In genomic region chr6:24470135-24470534, GRCm38 (mm10) we compare ENCODE assay signal across 26 mouse cellular contexts. TPM values are rescaled to one million over a fixed set of nuclear protein-coding genes. Genes with fewer than 3 reads are reported as not detected.
DNase-seq lines count a peak whose midpoint lies in the region; ATAC-seq and TF ChIP-seq lines count a peak whose summit lies in the region.
"Had no signal": no experiment of that assay in that cellular context is flagged by ENCODE, and none has a peak within 500 bp of the region (broad histone marks: within the 10 kb centered on the region; RNA-seq: fewer than 3 reads in every experiment).

No protein-coding gene starts in this region.

- no peak for TF ChIP-seq RAD21 in CH12.LX (IDR thresholded peaks at IDR 0.05; ENCODE audit: low read depth, low read length)

- H3K4me1 ChIP-seq in CH12.LX (ENCODE audit: control insufficient read depth in 1 of 2, insufficient read depth in 2 of 2): peaks cover 0 to 3% of the 10 kb centered on the region in 2 experiments; a peak in 1 of 4 replicates
- H3K4me1 ChIP-seq in cortical plate, adult 2 months (ENCODE audit: control insufficient read depth, insufficient read depth, low read length): no peaks in the 10 kb centered on the region
- H3K4me1 ChIP-seq: embryonic facial prominence, embryonic 15.5 days had no signal

- H3K79me2 ChIP-seq in CH12.LX (replicated peaks; ENCODE audit: control insufficient read depth, extremely low read depth, insufficient read depth, poor library complexity, severe bottlenecking): no peaks in the 10 kb centered on the region

- no peak for DNase-seq in frontal cortex, postnatal 14 days (ENCODE audit: low spot score in 2 of 2)
- DNase-seq in left cerebral cortex, adult 2 months (ENCODE audit: extremely low spot score in 1 of 2, low spot score in 2 of 2): no peak
- no peak for DNase-seq in left cerebral cortex, postnatal 36 days (ENCODE audit: low spot score in 2 of 2)
- DNase-seq in CH12.LX (ENCODE audit: extremely low read depth): no peak
- DNase-seq in cerebellum, adult 11 months: no peak
- DNase-seq: adrenal gland, adult 2 months; cerebellum, adult 2 months; cerebellum, postnatal 25 days; gastrocnemius, adult 2 months; kidney, adult 18-20 months; retina, postnatal 1 day; right cerebral cortex, postnatal 4 days; thymus, postnatal 25 days had no signal

- no peaks in the 10 kb centered on the region for H3K27me3 ChIP-seq in CH12.LX (replicated peaks)
- H3K27me3 ChIP-seq: embryonic facial prominence, embryonic 15.5 days; hindbrain, embryonic 13.5 days; neural tube, embryonic 12.5 days had no signal

- dilution Hi-C loops in CH12.LX (cut with MboI; ENCODE audit: extremely low pct_ligation_motif_present, extremely low pct_unique_long_range_greater_than_20kb, low sequenced_read_pairs): no loop called here

- no peak overlapping the region for H3K4me3 ChIP-seq in left cerebral cortex, adult 2 months
- H3K4me3 ChIP-seq in CH12.LX (replicated peaks in 1 of 3; ENCODE audit: low read depth in 2 of 3, low read length in 2 of 3, poor library complexity in 1 of 3): no peak overlapping the region
- no peak overlapping the region for H3K4me3 ChIP-seq in cortical plate, adult 2 months (ENCODE audit: insufficient read depth, low read length)
- H3K4me3 ChIP-seq: embryonic facial prominence, embryonic 15.5 days; gastrocnemius, adult 2 months; hindbrain, embryonic 13.5 days; neural tube, embryonic 12.5 days had no signal

- H3K27ac ChIP-seq in left cerebral cortex, adult 2 months: peak overlapping the region; percentile 71
- H3K27ac ChIP-seq in CH12.LX (ENCODE audit: insufficient read depth, low read depth): no peak overlapping the region
- peak overlapping the region; percentile 21; the same call in 1 of the 2 replicates for H3K27ac ChIP-seq in cortical plate, adult 2 months (ENCODE audit: insufficient read depth, low read length)
- H3K27ac ChIP-seq: embryonic facial prominence, embryonic 15.5 days; gastrocnemius, adult 2 months; hindbrain, embryonic 13.5 days; macrophage; neural tube, embryonic 12.5 days had no signal

- peak; percentile 91 for ATAC-seq in frontal cortex, adult (ENCODE audit: low TSS enrichment)
- ATAC-seq: inflammation-experienced regulatory T-cells, adult 6 months had no signal

- intact Hi-C loops in left cerebral cortex, adult 2 months (cut with DNase I): loop anchor here (5.0 kb wide), 1 partner anchor 53 kb away; no protein-coding TSS in a partner anchor
- intact Hi-C loops in left cerebral cortex, postnatal 36 days (cut with DNase I): no loop called here

- no peak overlapping the region for H3K4me2 ChIP-seq in CH12.LX (ENCODE audit: insufficient read depth, low read depth, poor library complexity, severe bottlenecking)
- H3K4me2 ChIP-seq: embryonic facial prominence, embryonic 15.5 days; hindbrain, embryonic 13.5 days; neural tube, embryonic 12.5 days had no signal

- TF ChIP-seq POLR2A in CH12.LX (IDR thresholded peaks at IDR 0.05; ENCODE audit: low read depth, low read length): no peak
- no peak for TF ChIP-seq POLR2A in cortical plate, adult 2 months (IDR thresholded peaks at IDR 0.05; ENCODE audit: extremely low read depth, insufficient read depth, low read length)

- in situ Hi-C loops in CH12.LX (cut with MboI; ENCODE audit: low pct_ligation_motif_present, low pct_unique_long_range_greater_than_20kb, low sequenced_read_pairs): no loop called here

- H3K9me3 ChIP-seq in CH12.LX (replicated peaks; ENCODE audit: low read length): no peaks in the 10 kb centered on the region
- H3K9me3 ChIP-seq: embryonic facial prominence, embryonic 15.5 days; G1E; hindbrain, embryonic 13.5 days; neural tube, embryonic 12.5 days had no signal

- H3K36me3 ChIP-seq in CH12.LX (replicated peaks in 1 of 2; ENCODE audit: control insufficient read depth in 1 of 2, insufficient read depth in 1 of 2, low read length in 1 of 2): no peaks in the 10 kb centered on the region
- H3K36me3 ChIP-seq: embryonic facial prominence, embryonic 15.5 days; G1E; hindbrain, embryonic 13.5 days; neural tube, embryonic 12.5 days had no signal

- no peak for TF ChIP-seq EP300 in CH12.LX (IDR thresholded peaks at IDR 0.05; ENCODE audit: low read length)

- no peak for TF ChIP-seq CTCF in left cerebral cortex, adult 2 months (IDR thresholded peaks at IDR 0.05)
- TF ChIP-seq CTCF in CH12.LX (conservative IDR thresholded peaks at IDR 0.05 in 1 of 2, IDR thresholded peaks at IDR 0.05 in 1 of 2; ENCODE audit: low read depth in 2 of 2, low read length in 2 of 2): no peak
- TF ChIP-seq CTCF in cortical plate, adult 2 months (IDR thresholded peaks at IDR 0.05; ENCODE audit: extremely low read depth, insufficient read depth, low read length): no peak

- H3K9ac ChIP-seq in CH12.LX (ENCODE audit: insufficient read depth, low read depth): no peak overlapping the region
- H3K9ac ChIP-seq: embryonic facial prominence, embryonic 15.5 days; hindbrain, embryonic 13.5 days; neural tube, embryonic 12.5 days had no signal

TF ChIP-seq in CH12.LX, 34 proteins besides CTCF, POLR2A, EP300 and RAD21:
- TF ChIP-seq RCOR1 (conservative IDR thresholded peaks at IDR 0.05; ENCODE audit: low read depth, low read length) (no peak), KAT2A (IDR thresholded peaks at IDR 0.05; ENCODE audit: insufficient replicate concordance, low read length) (no peak), ZNF384 (IDR thresholded peaks at IDR 0.05; ENCODE audit: low read depth, low read length) (peak; percentile 35; the same call in 1 of the 2 replicates), GABPA (IDR thresholded peaks at IDR 0.05; ENCODE audit: insufficient replicate concordance, low read depth, low read length) (no peak), ELF1 (IDR thresholded peaks at IDR 0.05; ENCODE audit: low read depth, low read length) (no peak)

RNA-seq across cellular contexts. Expression of gene Iqub, which starts 44.7 kb away (rescaled TPM):
- total RNA-seq in left cerebral cortex, adult 2 months (2021): 1 to 10 TPM; 2.4 to 2.8 TPM
- 1 to 10 TPM; 1.5 to 2.6 TPM for total RNA-seq in left cerebral cortex, postnatal 36 days (2021)
- total RNA-seq in CH12.LX (2012; rRNA removed) (not detected in 2 replicates), CH12.LX (2014; rRNA removed) (not detected in 2 replicates)
- not detected in 2 replicates for polyA plus RNA-seq in CH12.LX (2012; ENCODE audit: insufficient read length, low read depth)
- polyA plus RNA-seq in cortical plate, adult 2 months (2012; rRNA removed): 0.74 and 0.98 TPM in 2 replicates
- total RNA-seq: liver, adult 2 months had no signal
- polyA plus RNA-seq: adrenal gland, adult 2 months; G1E; inflammation-experienced regulatory T-cells, adult 6 months; limb, embryonic 11.5 days; liver, adult 2 months; macrophage; stomach, embryonic 14.5 days had no signal

RNA-seq across cellular contexts. Expression of gene Ndufa5, which starts 57.7 kb away (rescaled TPM):
- 100 to 1,000 TPM; 272 to 273 TPM for total RNA-seq in left cerebral cortex, adult 2 months (2021)
- 100 to 1,000 TPM; 247 to 273 TPM for total RNA-seq in left cerebral cortex, postnatal 36 days (2021)
- total RNA-seq in CH12.LX (2012; rRNA removed) (162 and 222 TPM in 2 replicates), CH12.LX (2014; rRNA removed) (67.2 and 92.0 TPM in 2 replicates)
- polyA plus RNA-seq in CH12.LX (2012; ENCODE audit: insufficient read length, low read depth): 372 and 433 TPM in 2 replicates
- polyA plus RNA-seq in cortical plate, adult 2 months (2012; rRNA removed): 92.3 and 96.3 TPM in 2 replicates

RNA-seq across cellular contexts. Expression of gene Asb15, which starts 57.8 kb away (rescaled TPM):
- total RNA-seq in left cerebral cortex, adult 2 months (2021): not detected
- total RNA-seq in left cerebral cortex, postnatal 36 days (2021): not detected
- total RNA-seq in CH12.LX (2012; rRNA removed): not detected in 2 replicates
- total RNA-seq in CH12.LX (2014; rRNA removed): not detected in 2 replicates
- polyA plus RNA-seq in CH12.LX (2012; ENCODE audit: insufficient read length, low read depth): 0.10 TPM in 2 replicates
- polyA plus RNA-seq in cortical plate, adult 2 months (2012; rRNA removed): 0.04 TPM in 2 replicates
- total RNA-seq: adrenal gland, adult 2 months; layer of hippocampus, postnatal 25 days; liver, adult 2 months had no signal
- polyA plus RNA-seq: adrenal gland, adult 2 months; embryonic facial prominence, embryonic 15.5 days; G1E; hindbrain, embryonic 13.5 days; inflammation-experienced regulatory T-cells, adult 6 months; large intestine, adult 2 months; limb, embryonic 11.5 days; liver, adult 2 months; macrophage; neural tube, embryonic 12.5 days; stomach, embryonic 14.5 days had no signal
